Mouse (Mus musculus): Measurements from ENCODE around the gene Itpr2. TPM values are rescaled to one million over a fixed set of nuclear protein-coding genes. Genes with fewer than 3 reads are reported as not detected.

The Itpr2 gene
- polyA plus RNA-seq, 1 experiment from 2014 or later, result 4.3 TPM

DNA sequence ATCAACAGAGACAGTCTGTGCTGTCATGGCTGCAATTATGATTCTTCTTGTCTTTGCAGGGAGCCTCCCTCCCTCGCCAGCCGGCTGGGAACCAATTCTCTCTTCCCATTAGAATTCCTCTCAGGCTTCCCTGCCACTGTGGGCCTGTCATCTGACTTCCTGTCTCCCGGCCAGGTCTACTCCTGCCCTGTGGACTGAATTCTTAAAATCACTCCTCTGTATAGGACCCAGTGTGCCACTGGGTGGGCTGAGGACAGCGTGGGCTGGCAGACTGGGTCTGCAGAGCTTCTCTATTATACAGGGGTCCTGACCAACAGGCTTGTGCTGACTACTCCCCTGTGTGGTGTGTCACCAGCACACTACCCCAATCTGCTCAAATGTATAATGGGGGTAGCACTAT is 365.4 kb downstream of the Itpr2 start:
- Histone ChIP-seq H3K4me3 (no peak overlapping the region), H3K27ac (no peak overlapping the region), H3K9ac (no peak overlapping the region), H3K4me1 (peaks cover 20% of the 10 kb centered on the region), H3K36me3 (no peaks in the 10 kb centered on the region), H3K27me3 (replicated peaks) (no peaks in the 10 kb centered on the region), H3K9me3 (no peaks in the 10 kb centered on the region), H3K4me2 (replicated peaks) (0 out of 2 replicates have a peak overlapping the region, but pooled peaks have one; percentile 16)
- ATAC-seq (ENCODE audit: low FRiP score, low read depth), result peak; percentile 89
- WGBS, result 24% methylated on average over 4 of the region's 4 CpGs

DNA sequence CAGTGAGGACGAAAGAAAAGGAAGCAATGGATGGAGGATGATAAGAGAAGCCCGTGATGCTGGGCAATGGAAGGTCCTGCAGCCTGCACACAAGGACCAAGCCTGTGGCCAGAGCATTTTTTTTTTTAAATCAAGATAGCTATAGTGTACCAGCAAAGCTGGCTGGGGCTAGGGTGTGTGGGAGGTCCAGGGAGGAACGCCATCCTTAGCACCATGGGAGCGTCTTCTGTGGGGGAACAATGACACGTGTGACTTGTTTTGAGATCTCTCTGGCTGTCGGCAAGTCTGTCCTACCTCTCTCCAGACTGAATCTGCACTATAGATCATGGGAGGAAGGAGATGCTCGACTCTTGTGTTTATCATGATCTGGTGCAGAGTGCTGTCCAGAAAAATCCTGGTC is 365.8 kb downstream of the Itpr2 start:
- Histone ChIP-seq H3K9me3 (no peaks in the 10 kb centered on the region), H3K36me3 (no peaks in the 10 kb centered on the region)

DNA sequence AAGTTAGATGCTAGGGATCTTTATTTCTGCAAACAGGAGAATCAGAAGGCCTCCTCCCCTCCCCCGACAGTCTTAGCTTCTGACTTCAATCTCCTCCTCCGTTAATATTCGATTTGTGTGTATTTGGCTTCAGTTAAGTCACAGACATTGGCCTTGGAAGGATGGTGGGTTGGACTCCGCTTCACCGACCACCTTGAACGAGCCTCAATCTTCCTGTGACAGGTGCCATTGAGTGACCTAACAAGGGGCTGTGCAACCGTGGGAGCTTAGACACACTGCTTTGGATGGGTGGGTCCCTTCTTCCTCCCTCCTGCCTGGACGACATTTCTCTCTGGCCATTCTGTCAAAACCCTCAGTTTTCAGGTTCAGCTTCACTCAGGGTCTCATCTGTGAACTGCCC is 366.7 kb downstream of the Itpr2 start:
- 75% methylated on average over 8 of the region's 8 CpGs for WGBS

More for the DNA sequence above, 365.8 kb downstream of the Itpr2 start:
- ATAC-seq (ENCODE audit: low FRiP score, low read depth), result peak; percentile 34
- 0 out of 2 replicates have a peak overlapping the region, but pooled peaks have one; percentile 16 for H3K4me2 ChIP-seq (replicated peaks)
- 0 out of 2 replicates have a peak overlapping the region, but pooled peaks have one; percentile 5 for H3K9ac ChIP-seq
- 50% methylated on average over 7 of the region's 7 CpGs for WGBS
- no peak overlapping the region for H3K4me3 ChIP-seq
- H3K27ac ChIP-seq, result no peak overlapping the region
- no peaks in the 10 kb centered on the region for H3K27me3 ChIP-seq (replicated peaks)
- H3K4me1 ChIP-seq, result peaks cover 20% of the 10 kb centered on the region

DNA sequence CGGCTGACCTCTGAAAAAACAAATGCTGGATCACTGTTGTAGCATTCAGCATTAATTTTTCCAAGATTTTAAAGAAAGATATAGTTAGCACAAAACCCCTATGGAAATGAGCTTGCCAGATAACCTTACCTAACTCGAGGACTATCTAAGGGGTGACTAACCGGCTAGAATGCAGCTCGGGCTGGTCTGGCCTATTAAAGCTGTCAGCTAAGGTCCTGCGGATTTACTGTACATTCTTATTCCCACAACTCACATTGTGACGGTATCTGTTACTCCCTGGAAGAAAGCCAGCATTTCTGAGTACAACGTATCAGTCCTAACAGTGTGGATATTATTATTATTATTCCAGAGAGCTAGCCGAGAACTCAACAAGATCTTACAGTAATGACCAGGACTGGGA is 368.1 kb downstream of the Itpr2 start:
- H3K4me3 ChIP-seq, result no peak overlapping the region
- peaks cover 20% of the 10 kb centered on the region for H3K4me1 ChIP-seq
- no peaks in the 10 kb centered on the region for H3K36me3 ChIP-seq
- H3K27me3 ChIP-seq (replicated peaks), result no peaks in the 10 kb centered on the region
- H3K4me2 ChIP-seq (replicated peaks), result no peak overlapping the region
- no peak overlapping the region for H3K27ac ChIP-seq
- 75% methylated on average over 8 of the region's 8 CpGs for WGBS
- no peak for ATAC-seq (ENCODE audit: low FRiP score, low read depth)
- no peak overlapping the region for H3K9ac ChIP-seq
- no peaks in the 10 kb centered on the region for H3K9me3 ChIP-seq

More for the DNA sequence above, 366.7 kb downstream of the Itpr2 start:
- Histone ChIP-seq H3K27me3 (replicated peaks) (no peaks in the 10 kb centered on the region), H3K4me1 (peaks cover 20% of the 10 kb centered on the region), H3K36me3 (no peaks in the 10 kb centered on the region), H3K27ac (no peak overlapping the region), H3K4me3 (no peak overlapping the region), H3K9me3 (no peaks in the 10 kb centered on the region), H3K9ac (no peak overlapping the region), H3K4me2 (replicated peaks) (no peak overlapping the region)
- ATAC-seq (ENCODE audit: low FRiP score, low read depth), result no peak

DNA sequence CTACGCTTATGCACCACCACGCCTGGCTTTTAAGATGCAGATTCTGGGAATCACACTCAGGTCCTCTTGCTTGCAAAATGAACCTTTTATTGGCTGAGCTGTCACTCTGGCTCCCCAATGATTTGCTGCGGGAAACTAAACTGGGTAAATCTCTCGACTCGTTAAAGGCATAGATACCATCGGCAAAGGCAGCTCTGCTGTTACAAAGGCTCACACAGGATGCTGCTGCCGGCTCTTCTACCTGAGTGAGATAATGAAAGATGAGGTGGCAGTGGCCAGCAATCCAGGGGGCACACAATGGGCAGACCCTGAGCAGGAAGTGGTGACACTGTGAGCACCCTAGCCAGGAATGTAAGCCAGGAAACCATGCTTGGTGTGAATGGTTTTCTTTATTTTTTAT is 373.0 kb downstream of the Itpr2 start:
- no peaks in the 10 kb centered on the region for H3K9me3 ChIP-seq
- H3K4me1 ChIP-seq, result no peaks in the 10 kb centered on the region; the same call in 1 of the 2 replicates
- no peak overlapping the region for H3K27ac ChIP-seq
- no peak for ATAC-seq (ENCODE audit: low FRiP score, low read depth)
- no peak overlapping the region for H3K9ac ChIP-seq
- 76% methylated on average over 7 of the region's 7 CpGs for WGBS
- no peak overlapping the region for H3K4me3 ChIP-seq
- H3K36me3 ChIP-seq, result no peaks in the 10 kb centered on the region
- H3K4me2 ChIP-seq (replicated peaks), result no peak overlapping the region
- H3K27me3 ChIP-seq (replicated peaks), result no peaks in the 10 kb centered on the region

DNA sequence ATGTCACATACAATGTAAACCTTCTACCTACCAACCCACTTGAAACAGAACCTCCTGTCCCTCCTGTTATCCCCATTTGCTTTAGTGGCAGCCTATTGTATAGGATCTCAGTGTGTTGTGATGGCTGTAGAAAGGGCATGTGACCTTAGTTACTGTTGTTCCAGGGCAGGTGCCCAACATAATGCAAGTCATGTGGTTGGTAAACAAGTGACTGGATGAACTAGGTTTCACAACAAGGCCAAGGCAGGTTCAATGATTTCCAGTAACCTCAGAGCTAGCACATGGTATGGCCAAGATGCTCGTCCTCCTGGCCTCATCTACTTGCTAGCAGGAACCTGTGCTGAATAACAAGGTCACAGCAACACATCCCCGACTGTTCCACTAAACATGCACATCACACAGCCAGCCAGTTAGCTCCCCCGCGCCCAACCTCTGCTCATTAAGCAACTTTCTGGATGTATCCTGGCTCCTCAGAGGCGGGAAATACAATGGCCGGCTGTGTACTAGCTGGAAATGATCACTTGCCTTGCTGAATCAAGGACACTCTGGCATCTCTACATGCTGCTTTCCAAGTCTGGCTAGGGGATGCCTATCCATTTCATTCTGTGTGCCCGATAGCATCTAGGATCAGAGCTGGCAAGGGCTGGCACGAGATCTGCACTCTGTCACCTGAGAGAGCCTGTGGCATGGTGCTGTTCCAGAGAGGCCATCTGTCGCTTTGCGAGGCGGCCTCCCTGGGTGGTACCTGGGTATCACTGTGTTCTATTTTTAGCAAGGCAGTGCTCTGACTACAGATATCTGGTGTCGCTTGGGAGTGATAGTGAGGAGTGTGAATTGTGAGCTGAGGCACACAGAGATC is 375.0 kb downstream of the Itpr2 start:
- Histone ChIP-seq H3K36me3 (no peaks in the 10 kb centered on the region), H3K27me3 (replicated peaks) (no peaks in the 10 kb centered on the region), H3K4me1 (no peaks in the 10 kb centered on the region), H3K4me3 (no peak overlapping the region), H3K9ac (no peak overlapping the region), H3K9me3 (no peaks in the 10 kb centered on the region), H3K4me2 (replicated peaks) (no peak overlapping the region), H3K27ac (no peak overlapping the region)
- ATAC-seq (ENCODE audit: low FRiP score, low read depth), result no peak
- 88% methylated on average over 12 of the region's 12 CpGs for WGBS

DNA sequence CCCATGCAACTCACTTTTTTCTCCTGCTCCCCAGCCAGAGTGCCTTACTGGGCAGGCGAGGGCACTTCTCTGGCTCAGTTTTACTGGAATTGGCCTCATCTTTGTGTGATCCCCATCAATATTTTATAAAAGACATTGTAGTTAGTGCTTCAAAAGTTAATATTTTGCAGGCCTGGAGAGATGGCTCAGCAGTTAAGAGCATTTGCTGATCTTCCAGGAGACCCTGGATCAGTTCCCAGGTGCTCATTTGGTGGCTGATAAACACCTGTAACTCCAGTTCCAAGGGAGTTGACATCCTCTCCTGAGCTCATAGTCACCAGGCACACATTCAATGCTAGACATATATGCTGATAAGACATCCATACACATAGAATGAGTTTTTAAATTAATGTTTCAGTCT is 376.4 kb downstream of the Itpr2 start:
- ATAC-seq (ENCODE audit: low FRiP score, low read depth), result no peak
- H3K4me3 ChIP-seq, result no peak overlapping the region
- H3K27ac ChIP-seq, result no peak overlapping the region
- H3K27me3 ChIP-seq (replicated peaks), result no peaks in the 10 kb centered on the region
- no peaks in the 10 kb centered on the region for H3K9me3 ChIP-seq
- no peaks in the 10 kb centered on the region for H3K4me1 ChIP-seq
- H3K4me2 ChIP-seq (replicated peaks), result no peak overlapping the region
- no peak overlapping the region for H3K9ac ChIP-seq
- 86% methylated on average over 1 of the region's 1 CpGs for WGBS
- no peaks in the 10 kb centered on the region for H3K36me3 ChIP-seq

DNA sequence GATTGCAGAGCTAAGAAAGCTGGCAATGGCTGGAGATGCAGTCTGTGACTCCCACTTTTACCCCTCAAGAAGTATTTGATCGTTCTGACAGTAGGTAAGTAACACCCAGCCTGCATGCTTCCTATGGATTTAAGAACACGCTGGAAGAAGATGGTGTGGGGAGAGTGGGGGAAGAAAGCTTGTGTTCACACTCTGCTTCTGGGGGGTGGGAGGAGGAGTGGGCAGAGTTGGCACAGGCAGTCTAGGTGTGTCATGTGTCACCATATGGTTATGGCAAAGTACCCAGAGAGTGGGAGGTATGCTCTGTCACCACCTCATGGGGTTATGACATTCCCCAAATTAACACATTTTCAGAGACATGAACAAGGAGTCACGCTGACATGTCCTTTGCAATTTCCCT is 377.5 kb downstream of the Itpr2 start:
- Histone ChIP-seq H3K4me1 (no peaks in the 10 kb centered on the region), H3K9me3 (no peaks in the 10 kb centered on the region), H3K36me3 (no peaks in the 10 kb centered on the region), H3K9ac (no peak overlapping the region), H3K4me3 (no peak overlapping the region), H3K27ac (no peak overlapping the region), H3K27me3 (replicated peaks) (no peaks in the 10 kb centered on the region), H3K4me2 (replicated peaks) (no peak overlapping the region)
- WGBS, result 86% methylated on average over 3 of the region's 3 CpGs
- no peak for ATAC-seq (ENCODE audit: low FRiP score, low read depth)

DNA sequence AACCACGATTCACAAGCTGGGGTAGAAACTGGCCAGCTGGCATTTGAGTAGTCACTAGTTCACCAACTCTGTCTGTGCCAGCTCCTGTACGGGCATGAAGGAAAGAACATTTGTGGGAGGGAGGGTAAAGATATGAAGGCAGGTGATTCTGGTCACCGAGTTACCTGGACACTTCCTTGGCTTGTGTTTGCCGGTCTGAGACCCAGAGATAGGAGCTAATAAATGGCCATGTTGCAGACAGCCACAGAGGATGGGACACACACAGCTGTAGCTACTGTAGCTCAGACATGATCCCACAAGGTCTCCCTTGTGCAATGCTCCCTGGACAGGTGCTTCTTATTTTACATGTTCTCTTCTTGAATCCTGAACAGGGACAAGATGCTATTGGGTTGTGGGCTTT is 378.4 kb downstream of the Itpr2 start:
- no peak for ATAC-seq (ENCODE audit: low FRiP score, low read depth)
- Histone ChIP-seq H3K4me2 (replicated peaks) (no peak overlapping the region), H3K9me3 (no peaks in the 10 kb centered on the region), H3K4me3 (no peak overlapping the region), H3K9ac (no peak overlapping the region), H3K36me3 (no peaks in the 10 kb centered on the region), H3K27ac (no peak overlapping the region), H3K27me3 (replicated peaks) (no peaks in the 10 kb centered on the region), H3K4me1 (no peaks in the 10 kb centered on the region)
- 92% methylated on average over 4 of the region's 4 CpGs for WGBS

DNA sequence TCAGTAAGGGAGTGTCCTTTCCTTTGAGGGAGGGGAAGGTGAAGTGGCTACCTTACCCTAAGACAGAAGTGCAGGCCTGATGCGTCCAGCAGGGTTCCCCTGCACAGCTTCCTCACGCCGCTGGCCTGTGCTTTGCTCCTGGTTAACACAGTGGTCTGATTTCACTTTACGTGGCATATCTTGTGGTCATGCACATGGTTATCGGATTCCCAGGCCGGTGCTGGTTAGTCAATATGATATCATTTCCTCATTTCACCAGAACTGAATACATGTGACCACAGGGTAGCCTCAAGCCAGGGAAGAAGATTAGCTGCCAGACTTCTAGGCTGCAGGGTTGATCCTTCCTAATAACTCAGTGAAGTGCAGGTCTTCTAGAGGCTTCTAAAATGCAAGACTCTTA is 381.9 kb downstream of the Itpr2 start:
- no peaks in the 10 kb centered on the region; the same call in 1 of the 2 replicates for H3K4me1 ChIP-seq
- no peak overlapping the region for H3K4me2 ChIP-seq (replicated peaks)
- no peaks in the 10 kb centered on the region for H3K27me3 ChIP-seq (replicated peaks)
- no peak overlapping the region for H3K27ac ChIP-seq
- 84% methylated on average over 6 of the region's 6 CpGs for WGBS
- H3K9ac ChIP-seq, result no peak overlapping the region
- H3K36me3 ChIP-seq, result no peaks in the 10 kb centered on the region
- ATAC-seq (ENCODE audit: low FRiP score, low read depth), result no peak
- H3K9me3 ChIP-seq, result no peaks in the 10 kb centered on the region
- H3K4me3 ChIP-seq, result no peak overlapping the region

DNA sequence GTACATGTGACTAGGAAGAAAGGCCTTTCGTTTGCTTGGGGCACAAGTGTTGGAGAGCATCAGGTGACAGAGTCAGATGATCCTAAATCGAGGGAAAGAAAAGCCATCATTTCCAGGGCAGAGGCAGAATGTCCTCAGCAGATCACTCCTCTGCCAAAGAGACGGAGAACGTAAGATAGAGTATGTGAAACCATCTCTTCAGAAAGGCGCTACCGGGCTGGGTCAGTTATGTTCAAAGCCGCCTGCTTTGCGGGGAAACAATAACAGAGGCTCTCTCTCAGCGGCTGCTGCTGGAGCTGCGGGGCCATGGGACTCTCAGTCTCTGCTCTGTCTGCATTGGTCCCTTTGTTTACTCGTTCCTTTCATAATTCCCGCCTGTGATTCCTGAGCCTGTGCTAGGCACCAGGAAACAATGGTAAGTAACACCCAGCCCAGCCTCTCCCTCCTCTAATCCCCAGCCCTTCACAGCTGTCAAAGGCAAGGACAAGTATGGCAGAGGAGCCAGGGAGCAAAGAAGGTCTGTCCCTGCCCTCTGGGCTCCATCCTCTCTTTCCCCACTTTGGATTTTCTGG is 387.2 kb downstream of the Itpr2 start:
- H3K9ac ChIP-seq, result 0 out of 2 replicates have a peak overlapping the region, but pooled peaks have one; percentile 30
- H3K9me3 ChIP-seq, result no peaks in the 10 kb centered on the region
- no peak overlapping the region for H3K27ac ChIP-seq
- H3K4me2 ChIP-seq (replicated peaks), result peak overlapping the region; percentile 37
- WGBS, result 13% methylated on average over 12 of the region's 12 CpGs
- peak; percentile 17; the same call in 1 of the 2 replicates for ATAC-seq (ENCODE audit: low FRiP score, low read depth)
- H3K4me1 ChIP-seq, result peaks cover 36% of the 10 kb centered on the region
- H3K27me3 ChIP-seq (replicated peaks), result no peaks in the 10 kb centered on the region
- H3K36me3 ChIP-seq, result no peaks in the 10 kb centered on the region
- H3K4me3 ChIP-seq, result no peak overlapping the region

DNA sequence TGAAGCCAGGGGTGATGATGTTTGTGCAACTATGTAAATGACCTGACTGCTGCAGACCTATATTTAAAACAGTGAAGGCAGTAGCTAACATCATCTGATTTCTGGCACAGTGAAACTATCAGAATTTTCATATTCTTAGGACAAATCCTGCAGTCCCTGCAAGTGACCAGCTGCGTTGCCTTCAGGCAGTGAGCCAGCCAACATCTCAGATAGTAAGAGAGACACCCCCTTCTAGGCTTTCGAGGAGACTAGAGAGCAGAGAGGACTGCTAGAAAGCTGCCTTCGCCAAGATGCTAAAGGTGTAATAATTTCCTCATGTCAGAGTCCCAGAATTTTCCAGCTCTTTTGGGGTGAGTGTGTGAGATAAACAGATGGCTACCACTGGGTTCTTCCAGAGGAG is 388.0 kb downstream of the Itpr2 start:
- H3K4me1 ChIP-seq, result peaks cover 36% of the 10 kb centered on the region
- no peaks in the 10 kb centered on the region for H3K36me3 ChIP-seq
- H3K4me2 ChIP-seq (replicated peaks), result no peak overlapping the region
- no peak overlapping the region for H3K27ac ChIP-seq
- ATAC-seq (ENCODE audit: low FRiP score, low read depth), result no peak
- WGBS, result 88% methylated on average over 3 of the region's 3 CpGs
- H3K4me3 ChIP-seq, result no peak overlapping the region
- no peaks in the 10 kb centered on the region for H3K27me3 ChIP-seq (replicated peaks)
- H3K9me3 ChIP-seq, result no peaks in the 10 kb centered on the region
- no peak overlapping the region for H3K9ac ChIP-seq

All from neural tube, embryonic 12.5 days (tissue).